Mouse (Mus musculus) small intestine, adult 2 months (tissue): ENCODE data around the gene Olfr1375.

Experiments
- CTCF ChIP-seq: fragments of 200-500 bp; IDR thresholded peaks from 2 replicates; pipeline ENCODE4 v1.5.1; 2012; ENCODE audit warnings: low read depth, mild to moderate bottlenecking, control low read depth, inconsistent platforms, low read length, moderate library complexity, mixed read lengths; ENCODE audit not compliant: insufficient replicate concordance, insufficient read length; ENCODE audit errors: extremely low read depth
- POLR2A ChIP-seq: fragments of 200-500 bp; IDR thresholded peaks from 2 replicates; pipeline ENCODE4 v1.6.1; 2012; ENCODE audit warnings: low read depth, mild to moderate bottlenecking, control low read depth, inconsistent platforms, low read length, moderate library complexity

- no peak for TF ChIP-seq CTCF
- no peak for TF ChIP-seq POLR2A
Observed at GRCm38 (mm10) chr11:51030225-51030624, 17.7 kb upstream of the Olfr1375 start.
